Mouse (Mus musculus): ENCODE measurements around the gene Gpr149. TPM values are rescaled to one million over a fixed set of nuclear protein-coding genes. Genes with fewer than 3 reads are reported as not detected.
A peak's percentile ranks its signal among the peaks of the same experiment; 100 is the strongest.

Gpr149 gene
- 0.67 and 0.71 TPM in 2 replicates for polyA plus RNA-seq (2015; fragmentation: Nextera tagmentation; extraction: Ambion mirVana)

GRCm38 (mm10) chr3:62604973-62605372 is at the start of gene Gpr149:
Gene Gpr149, minus strand, starts transcription at chr3:62605140.
- 61% methylated on average over 1 of the region's 1 CpGs for WGBS
- Histone ChIP-seq H3K36me3 (no peaks in the 10 kb centered on the region), H3K9me3 (no peaks in the 10 kb centered on the region), H3K27me3 (peaks cover 18% of the 10 kb centered on the region), H3K4me2 (peak within 1 kb of the TSS; percentile 70), H3K4me1 (peaks cover 10% of the 10 kb centered on the region), H3K27ac (no peak within 1 kb of the TSS), H3K9ac (no peak within 1 kb of the TSS), H3K4me3 (peak within 1 kb of the TSS; percentile 40)
- ATAC-seq (ENCODE audit: insufficient number of reproducible peaks, low FRiP score, low TSS enrichment, low read depth), result no peak

- Histone ChIP-seq H3K9ac (no peak overlapping the region), H3K4me2 (no peak overlapping the region), H3K4me1 (no peaks in the 10 kb centered on the region), H3K27me3 (no peaks in the 10 kb centered on the region), H3K36me3 (no peaks in the 10 kb centered on the region), H3K27ac (no peak overlapping the region), H3K9me3 (no peaks in the 10 kb centered on the region), H3K4me3 (no peak overlapping the region)
- ATAC-seq (ENCODE audit: insufficient number of reproducible peaks, low FRiP score, low TSS enrichment, low read depth), result no peak
- WGBS, result 78% methylated on average over 1 of the region's 1 CpGs
Measured at GRCm38 (mm10) chr3:62650551-62650950, 45.6 kb upstream of the Gpr149 start.

- Histone ChIP-seq H3K27me3 (no peaks in the 10 kb centered on the region), H3K27ac (no peak overlapping the region), H3K4me2 (no peak overlapping the region), H3K4me1 (no peaks in the 10 kb centered on the region), H3K36me3 (no peaks in the 10 kb centered on the region), H3K9me3 (no peaks in the 10 kb centered on the region), H3K9ac (no peak overlapping the region), H3K4me3 (no peak overlapping the region)
- 64% methylated on average over 3 of the region's 3 CpGs for WGBS
- ATAC-seq (ENCODE audit: insufficient number of reproducible peaks, low FRiP score, low TSS enrichment, low read depth), result no peak
Measured at GRCm38 (mm10) chr3:62610861-62611260, 5.9 kb upstream of the Gpr149 start.

- H3K27ac ChIP-seq, result no peak overlapping the region
- H3K27me3 ChIP-seq, result peaks cover 18% of the 10 kb centered on the region
- no peaks in the 10 kb centered on the region for H3K36me3 ChIP-seq
- peaks cover 10% of the 10 kb centered on the region for H3K4me1 ChIP-seq
- WGBS, result 86% methylated on average over 2 of the region's 2 CpGs
- H3K9me3 ChIP-seq, result no peaks in the 10 kb centered on the region
- H3K4me2 ChIP-seq, result no peak overlapping the region
- H3K9ac ChIP-seq, result no peak overlapping the region
- no peak for ATAC-seq (ENCODE audit: insufficient number of reproducible peaks, low FRiP score, low TSS enrichment, low read depth)
- no peak overlapping the region for H3K4me3 ChIP-seq
Measured at GRCm38 (mm10) chr3:62605931-62606330, 991 bp upstream of the Gpr149 start.

GRCm38 (mm10) chr3:62604047-62604391 is 921 bp downstream of the Gpr149 start:
- no peak overlapping the region for H3K27ac ChIP-seq
- peak overlapping the region; percentile 70 for H3K4me2 ChIP-seq
- no peaks in the 10 kb centered on the region for H3K36me3 ChIP-seq
- H3K9me3 ChIP-seq, result no peaks in the 10 kb centered on the region
- peaks cover 10% of the 10 kb centered on the region for H3K4me1 ChIP-seq
- peak overlapping the region; percentile 40 for H3K4me3 ChIP-seq
- 16% methylated on average over 10 of the region's 10 CpGs for WGBS
- H3K27me3 ChIP-seq, result peaks cover 18% of the 10 kb centered on the region
- H3K9ac ChIP-seq, result no peak overlapping the region
- ATAC-seq (ENCODE audit: insufficient number of reproducible peaks, low FRiP score, low TSS enrichment, low read depth), result no peak

- Histone ChIP-seq H3K36me3 (no peaks in the 10 kb centered on the region), H3K4me1 (peaks cover 10% of the 10 kb centered on the region), H3K9ac (no peak overlapping the region), H3K9me3 (no peaks in the 10 kb centered on the region), H3K4me2 (peak overlapping the region; percentile 70), H3K4me3 (peak overlapping the region; percentile 40), H3K27ac (no peak overlapping the region), H3K27me3 (peaks cover 18% of the 10 kb centered on the region)
- no peak; the same call in 1 of the 2 replicates for ATAC-seq (ENCODE audit: insufficient number of reproducible peaks, low FRiP score, low TSS enrichment, low read depth)
- 1% methylated on average over 39 of the region's 40 CpGs for WGBS
Measured at GRCm38 (mm10) chr3:62603231-62604046, 1.5 kb downstream of the Gpr149 start.

GRCm38 (mm10) chr3:62602466-62602865 is 2.5 kb downstream of the Gpr149 start:
- Histone ChIP-seq H3K36me3 (no peaks in the 10 kb centered on the region), H3K27me3 (peaks cover 18% of the 10 kb centered on the region), H3K9me3 (no peaks in the 10 kb centered on the region), H3K9ac (no peak overlapping the region), H3K27ac (no peak overlapping the region), H3K4me3 (no peak overlapping the region), H3K4me1 (peaks cover 10% of the 10 kb centered on the region), H3K4me2 (no peak overlapping the region)
- no peak for ATAC-seq (ENCODE audit: insufficient number of reproducible peaks, low FRiP score, low TSS enrichment, low read depth)
- WGBS, result 75% methylated on average over 9 of the region's 9 CpGs

- H3K9me3 ChIP-seq, result no peaks in the 10 kb centered on the region
- no peaks in the 10 kb centered on the region for H3K27me3 ChIP-seq
- H3K9ac ChIP-seq, result no peak overlapping the region
- H3K4me3 ChIP-seq, result no peak overlapping the region
- no peaks in the 10 kb centered on the region for H3K36me3 ChIP-seq
- WGBS, result 23% methylated on average over 7 of the region's 7 CpGs
- ATAC-seq (ENCODE audit: insufficient number of reproducible peaks, low FRiP score, low TSS enrichment, low read depth), result no peak
- no peak overlapping the region for H3K4me2 ChIP-seq
- H3K4me1 ChIP-seq, result no peaks in the 10 kb centered on the region
- H3K27ac ChIP-seq, result no peak overlapping the region
Measured at GRCm38 (mm10) chr3:62594842-62595241, 10.1 kb downstream of the Gpr149 start.

- no peaks in the 10 kb centered on the region for H3K9me3 ChIP-seq
- H3K4me1 ChIP-seq, result no peaks in the 10 kb centered on the region
- H3K27ac ChIP-seq, result no peak overlapping the region
- H3K36me3 ChIP-seq, result no peaks in the 10 kb centered on the region
- no peak for ATAC-seq (ENCODE audit: insufficient number of reproducible peaks, low FRiP score, low TSS enrichment, low read depth)
- H3K4me3 ChIP-seq, result no peak overlapping the region
- no peak overlapping the region for H3K9ac ChIP-seq
- H3K27me3 ChIP-seq, result no peaks in the 10 kb centered on the region
- no peak overlapping the region for H3K4me2 ChIP-seq
- 57% methylated on average over 1 of the region's 1 CpGs for WGBS
Measured at GRCm38 (mm10) chr3:62585072-62585471, 19.9 kb downstream of the Gpr149 start.

- ATAC-seq (ENCODE audit: insufficient number of reproducible peaks, low FRiP score, low TSS enrichment, low read depth), result no peak
- Histone ChIP-seq H3K27ac (no peak overlapping the region), H3K9me3 (no peaks in the 10 kb centered on the region), H3K4me1 (no peaks in the 10 kb centered on the region), H3K36me3 (no peaks in the 10 kb centered on the region), H3K9ac (no peak overlapping the region), H3K4me3 (no peak overlapping the region), H3K4me2 (no peak overlapping the region), H3K27me3 (no peaks in the 10 kb centered on the region)
- WGBS, result 66% methylated on average over 5 of the region's 5 CpGs
Measured at GRCm38 (mm10) chr3:62527593-62527992, 77.3 kb downstream of the Gpr149 start.

GRCm38 (mm10) chr3:62527160-62527559 is 77.8 kb downstream of the Gpr149 start:
- Histone ChIP-seq H3K4me2 (no peak overlapping the region), H3K4me1 (no peaks in the 10 kb centered on the region), H3K4me3 (no peak overlapping the region), H3K9me3 (no peaks in the 10 kb centered on the region), H3K9ac (no peak overlapping the region), H3K36me3 (no peaks in the 10 kb centered on the region), H3K27me3 (no peaks in the 10 kb centered on the region), H3K27ac (no peak overlapping the region)
- WGBS, result 40% methylated on average over 4 of the region's 4 CpGs
- no peak for ATAC-seq (ENCODE audit: insufficient number of reproducible peaks, low FRiP score, low TSS enrichment, low read depth)

GRCm38 (mm10) chr3:62507206-62507647 is 97.7 kb downstream of the Gpr149 start:
- Histone ChIP-seq H3K4me1 (peaks cover 6% of the 10 kb centered on the region), H3K4me3 (peak overlapping the region; percentile 81), H3K9me3 (no peaks in the 10 kb centered on the region), H3K27ac (0 out of 2 replicates have a peak overlapping the region, but pooled peaks have one; percentile 96), H3K9ac (no peak overlapping the region), H3K4me2 (peak overlapping the region; percentile 47), H3K36me3 (no peaks in the 10 kb centered on the region), H3K27me3 (no peaks in the 10 kb centered on the region)
- 36% methylated on average over 5 of the region's 5 CpGs for WGBS
- ATAC-seq (ENCODE audit: insufficient number of reproducible peaks, low FRiP score, low TSS enrichment, low read depth), result 0 out of 2 replicates have a peak, but pooled peaks have one; percentile 32
